Mouse (Mus musculus): Measurements from ENCODE around the gene Shroom3.

Shroom3 gene

DNA sequence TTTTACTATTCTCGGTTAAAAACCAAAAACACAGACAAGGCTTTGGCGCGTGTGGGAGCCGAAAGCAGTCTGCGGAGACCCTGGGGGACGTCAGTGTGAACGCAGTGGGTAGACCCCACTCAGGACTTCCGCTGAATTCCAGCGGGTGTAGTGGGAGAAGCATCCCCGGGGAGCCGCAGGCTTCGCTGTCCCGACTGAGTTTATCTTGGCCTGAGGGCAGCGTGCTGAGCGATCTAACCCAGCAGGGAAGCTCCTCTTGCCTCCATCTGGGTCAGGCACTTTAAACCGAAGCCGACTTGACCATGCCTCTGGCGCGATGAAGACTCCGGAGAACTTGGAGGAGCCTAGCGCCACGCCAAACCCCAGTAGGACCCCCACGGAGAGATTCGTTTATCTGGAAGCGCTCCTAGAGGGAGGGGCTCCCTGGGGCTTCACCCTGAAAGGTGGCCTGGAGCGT lies at the start of gene Shroom3:
Gene Shroom3 (plus strand): TSS at position 85 of the 457 bp plus-strand sequence.
- DNase-seq: peak; percentile 11 to 12

DNA sequence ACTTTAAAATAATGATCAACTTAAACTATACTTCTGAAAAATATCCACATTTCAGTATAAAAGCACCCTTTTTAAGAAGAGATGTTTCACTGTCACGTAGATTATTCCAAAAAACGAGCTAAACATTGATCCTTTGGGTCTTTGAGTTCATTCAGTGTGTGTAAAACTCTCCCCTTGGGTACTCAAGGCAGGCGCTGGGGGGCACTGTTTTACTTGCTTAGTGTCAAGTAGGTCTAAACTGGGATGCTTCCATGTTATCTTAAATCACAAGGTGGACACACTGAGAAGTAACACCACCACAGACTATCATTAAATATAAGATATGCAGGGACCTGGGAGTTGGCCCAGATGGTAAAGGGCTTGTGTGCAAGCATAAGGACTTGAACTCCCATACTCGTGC lies 49.7 kb upstream of the Shroom3 start:
- no peak for DNase-seq

DNA sequence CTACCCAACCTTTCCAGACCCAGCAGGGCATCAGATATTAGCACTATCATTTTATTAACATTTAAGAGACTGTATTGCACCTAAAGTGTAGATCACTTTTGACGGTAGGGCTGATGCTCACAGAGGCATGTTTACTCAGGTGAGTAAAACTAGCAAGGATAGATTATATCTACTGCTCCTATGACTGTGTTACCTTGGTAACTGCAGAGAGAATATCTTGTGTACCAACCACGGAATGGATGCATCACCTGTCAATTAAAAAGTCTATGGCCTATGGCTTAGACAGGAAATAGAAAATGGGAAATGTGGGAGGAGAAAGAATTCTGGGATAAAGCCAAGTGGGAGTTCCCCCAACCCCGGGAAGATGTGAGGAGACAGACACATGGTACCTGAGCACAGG lies 48.3 kb upstream of the Shroom3 start:
- DNase-seq: no peak

DNA sequence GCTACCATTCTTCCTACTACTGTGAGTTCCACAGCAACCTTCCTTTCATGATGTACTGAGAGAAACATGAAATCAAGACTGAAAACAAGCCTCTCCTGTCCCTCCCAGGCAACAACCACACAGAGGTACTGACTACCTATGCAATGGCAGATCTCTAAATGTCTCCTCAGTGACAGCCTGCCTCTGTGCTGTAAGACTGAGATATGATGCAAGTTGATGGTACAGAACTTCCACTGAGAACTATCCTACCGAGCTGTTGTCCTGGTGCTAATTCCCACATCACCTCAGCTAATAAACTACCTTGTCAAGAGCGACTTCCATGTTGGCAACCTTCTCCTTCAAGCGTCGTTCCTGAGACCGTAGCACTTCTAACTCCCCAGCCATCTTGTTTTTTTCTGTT lies 47.3 kb upstream of the Shroom3 start:
- no peak for DNase-seq

DNA sequence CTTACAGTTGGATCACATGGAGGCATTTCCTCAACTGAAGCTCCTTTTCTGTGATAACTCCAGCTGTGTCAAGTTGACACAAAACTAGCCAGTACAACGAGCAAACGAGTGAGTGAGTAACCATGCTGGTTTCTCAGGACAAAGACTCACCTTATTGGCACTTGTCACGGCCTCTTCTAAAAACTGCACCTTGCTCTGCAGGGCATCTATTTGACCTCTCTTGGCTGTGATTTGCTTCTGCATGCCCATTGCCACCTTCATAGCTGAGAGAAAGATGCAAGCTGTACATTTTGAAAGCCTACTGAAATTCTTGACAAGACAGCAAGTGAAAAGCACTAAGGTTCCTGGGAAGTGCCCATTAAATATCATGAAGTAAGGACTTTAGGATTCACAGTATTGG lies 42.4 kb upstream of the Shroom3 start:
- no peak for DNase-seq

DNA sequence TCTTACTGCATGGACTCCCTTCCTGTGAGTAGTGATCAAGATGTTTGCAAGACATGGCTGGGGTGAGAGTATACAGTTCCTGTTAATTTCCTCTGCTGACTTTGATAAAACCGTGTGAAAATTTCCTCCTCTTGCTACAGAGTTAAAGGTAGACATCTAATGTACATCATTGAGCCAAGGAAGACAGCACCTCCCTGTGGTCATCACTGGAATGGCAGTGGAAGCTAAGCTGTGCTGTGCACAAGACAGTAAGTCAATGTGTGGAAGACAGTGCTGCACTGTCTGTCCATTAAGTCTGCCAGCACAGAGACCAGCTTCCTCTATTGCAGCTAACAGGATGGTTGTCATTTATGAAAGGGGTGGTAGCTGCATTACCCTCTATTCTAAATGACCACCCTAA lies 27.0 kb upstream of the Shroom3 start:
- peak; percentile 62 to 66 for DNase-seq

DNA sequence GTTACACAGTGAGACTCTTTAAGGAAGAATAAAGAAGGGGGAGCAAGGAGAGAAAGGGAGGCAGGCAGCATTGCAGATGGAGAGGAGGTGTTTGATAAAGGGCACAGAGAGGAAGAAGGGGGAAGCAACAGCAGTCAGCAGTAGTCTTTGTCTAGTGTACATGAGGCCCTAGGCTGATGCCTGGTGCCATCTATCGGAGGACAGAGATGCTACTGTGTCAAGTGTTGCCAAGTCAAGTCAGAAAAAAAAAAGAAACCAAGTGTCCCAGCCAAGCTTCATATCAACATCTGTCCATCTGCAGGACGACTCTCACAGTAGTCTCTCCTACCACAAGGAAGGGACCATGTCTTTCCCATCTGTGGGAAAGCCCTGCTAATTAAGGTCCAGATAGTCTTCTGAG lies 18.9 kb upstream of the Shroom3 start:
- no peak for DNase-seq

DNA sequence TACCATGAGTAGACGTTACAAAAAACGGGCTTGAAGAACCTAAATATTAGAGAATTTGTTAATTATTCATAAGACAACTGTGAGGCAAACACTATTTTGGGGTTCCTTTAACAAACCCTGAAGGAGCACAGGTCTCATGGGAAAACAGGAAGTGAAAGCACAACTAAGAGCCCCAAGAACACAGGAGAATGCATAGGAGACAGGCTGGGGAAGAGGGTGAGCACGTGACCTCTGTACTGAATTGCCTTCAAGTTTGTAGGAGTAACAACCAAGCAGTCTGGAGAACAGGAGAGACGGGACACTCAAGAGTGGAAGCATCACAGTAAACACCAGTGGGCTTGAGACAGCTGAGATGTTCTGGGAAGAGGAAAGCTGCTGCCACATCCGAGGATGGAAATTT lies 16.4 kb upstream of the Shroom3 start:
- no peak for DNase-seq

DNA sequence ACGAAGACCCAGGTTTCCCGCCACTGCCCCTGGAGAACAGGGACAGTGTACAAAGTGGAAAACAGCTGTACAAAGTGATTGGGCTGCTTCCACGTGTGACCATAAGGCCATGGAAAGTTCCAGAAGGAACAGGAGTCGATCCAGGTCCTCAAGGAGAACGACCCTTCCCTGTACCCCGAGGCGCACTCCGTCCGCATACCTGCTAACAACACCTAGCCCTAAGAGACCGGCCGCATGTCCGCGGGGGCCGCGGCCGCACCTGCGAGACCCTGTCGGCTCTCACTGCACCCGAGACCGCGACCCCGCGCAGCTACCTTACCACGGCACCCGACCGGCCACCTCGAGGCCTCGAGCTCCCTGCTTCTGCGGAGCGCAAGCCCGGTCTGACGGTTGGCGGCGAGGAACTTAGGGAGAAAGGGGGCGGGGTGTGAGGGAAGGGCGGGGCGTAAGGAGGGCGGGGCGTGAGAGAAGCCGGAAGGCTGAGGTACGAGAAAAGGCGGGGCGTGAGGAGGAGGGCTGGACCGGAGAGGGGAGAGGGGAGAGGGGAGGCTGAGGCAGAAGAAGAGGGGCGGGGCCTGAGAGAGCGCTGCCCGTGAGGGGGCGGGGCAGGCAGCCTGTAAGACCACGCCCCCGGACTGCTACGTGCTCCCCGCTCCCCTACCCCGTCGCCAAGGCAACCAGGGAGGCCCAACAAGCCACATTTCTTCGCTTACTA lies 8.2 kb upstream of the Shroom3 start, which contains the start of gene Ccdc158:
Gene Ccdc158 (minus strand): TSS at position 413 of the 715 bp plus-strand sequence.
- DNase-seq: peak in 1 of 2 experiments; percentile 35

DNA sequence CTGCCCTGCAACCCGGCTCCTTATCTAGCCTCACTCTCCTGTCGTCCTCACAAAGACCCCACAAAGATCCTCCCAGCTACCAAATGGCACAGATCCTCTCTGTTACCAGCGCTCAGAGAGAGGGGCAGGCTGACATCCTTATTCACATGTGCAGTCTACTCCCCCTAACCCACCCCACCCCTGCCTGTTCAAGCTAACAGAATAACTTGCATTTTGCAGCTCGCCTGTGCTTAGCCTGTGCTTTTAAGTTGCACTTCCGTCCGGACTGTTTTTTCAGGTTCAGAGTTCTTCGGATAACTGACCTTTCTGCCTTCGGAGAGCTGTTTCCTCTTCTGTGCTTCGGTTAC lies 7.7 kb upstream of the Shroom3 start:
- no peak for DNase-seq

DNA sequence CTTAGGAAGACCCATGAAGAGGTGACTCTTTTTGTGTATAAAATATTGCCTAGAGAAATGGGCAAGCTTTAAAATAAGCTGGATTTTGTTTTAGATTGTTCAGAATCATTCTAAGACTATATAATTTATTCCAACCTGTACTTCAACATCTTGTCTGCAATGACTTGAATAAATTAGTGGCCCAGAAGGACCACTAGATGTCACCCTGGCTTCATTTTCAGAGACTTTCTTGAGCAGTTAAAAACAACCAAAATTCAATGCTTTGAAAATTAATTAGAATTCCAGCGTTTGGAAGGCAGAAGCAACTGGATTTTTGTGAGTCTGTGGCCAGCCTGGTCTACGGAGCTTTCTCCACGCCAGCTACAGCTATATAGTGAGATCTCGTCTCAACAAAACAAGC lies 3.8 kb upstream of the Shroom3 start:
- peak in 1 of 2 experiments; percentile 41 for DNase-seq

DNA sequence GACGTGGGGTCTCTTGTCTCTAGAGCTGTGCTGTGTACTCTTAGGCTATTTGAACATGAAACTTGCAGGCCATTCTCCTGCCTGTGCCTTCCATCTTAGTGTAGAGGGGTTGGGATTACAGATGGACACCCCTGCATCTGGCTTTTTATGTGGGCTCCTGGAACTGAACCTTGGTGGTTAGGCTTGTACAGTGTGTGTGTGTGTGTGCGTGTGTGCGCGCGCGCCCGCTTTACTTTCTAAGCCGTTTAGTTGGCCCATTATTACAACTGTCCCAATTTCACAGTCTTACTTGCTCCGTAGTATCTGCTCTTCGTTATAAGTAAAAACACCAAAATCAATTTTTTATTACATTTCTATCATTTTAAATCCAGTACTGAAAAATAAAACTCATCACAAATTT lies 1.4 kb upstream of the Shroom3 start:
- DNase-seq: no peak

DNA sequence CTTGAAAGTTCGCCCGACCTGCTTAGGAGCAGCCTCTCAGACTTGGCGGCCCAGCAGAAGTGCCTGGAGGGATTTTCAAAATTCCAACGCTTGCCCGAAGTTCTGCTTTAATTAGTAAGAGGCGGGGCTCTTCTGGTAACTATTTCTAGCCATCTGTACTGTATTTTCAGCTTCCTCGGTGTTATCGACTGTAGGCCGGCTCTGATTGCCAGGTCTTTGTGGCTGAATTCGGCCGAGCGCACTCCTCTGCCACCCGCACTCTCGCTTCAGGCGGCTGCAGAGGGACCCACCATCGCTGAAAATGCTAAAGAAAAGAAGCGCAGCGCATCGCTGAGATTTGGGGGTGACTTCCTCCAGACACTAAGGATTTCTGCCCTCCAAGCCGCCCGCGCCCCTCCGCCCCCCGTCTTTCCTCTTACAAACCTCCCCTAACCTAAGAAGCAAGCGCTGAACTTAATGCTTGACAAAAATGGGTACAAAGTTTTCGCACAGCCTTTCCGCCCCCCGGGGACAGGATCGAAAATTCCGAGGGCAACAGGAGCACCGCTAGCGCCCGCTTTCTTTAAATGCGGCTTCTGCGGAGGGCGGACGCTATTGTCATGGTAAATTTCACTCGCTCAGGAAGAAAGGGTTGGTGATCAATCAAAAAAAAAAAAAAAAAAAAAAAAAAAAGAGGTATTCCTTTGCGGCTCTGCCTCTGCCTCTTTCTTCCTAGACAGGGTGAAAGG lies 450 bp upstream of the Shroom3 start:
- DNase-seq: peak in 1 of 2 experiments; percentile 10

DNA sequence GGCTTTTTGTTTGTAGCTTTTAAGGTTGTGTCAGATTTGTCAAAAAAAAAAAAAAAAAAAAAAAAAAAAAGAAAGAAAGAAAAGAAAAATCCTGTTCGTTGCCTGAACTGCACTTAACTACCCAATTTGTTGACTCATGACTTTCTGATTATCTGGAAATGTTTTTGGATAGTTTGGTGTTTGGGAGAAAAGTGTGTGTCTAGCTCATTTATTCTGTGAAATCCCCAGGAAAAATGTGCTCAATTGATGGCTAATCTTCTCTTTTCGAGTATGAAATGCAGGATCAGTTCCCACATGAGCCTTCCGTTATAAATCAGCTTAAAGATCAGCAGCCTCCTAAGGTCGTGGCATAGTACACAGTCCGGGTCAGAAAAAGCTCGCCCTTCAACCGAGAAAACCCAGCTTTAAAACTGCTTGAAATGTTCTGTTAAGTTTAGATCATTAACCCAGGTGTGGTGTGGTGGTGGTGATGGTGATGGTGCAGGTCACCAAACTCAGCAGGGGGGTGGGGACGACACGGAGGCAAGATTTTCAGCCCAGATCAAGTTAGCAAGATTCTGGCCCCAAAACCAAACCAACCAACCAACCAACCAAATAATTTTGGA lies 738 bp downstream of the Shroom3 start:
- no peak for DNase-seq

DNA sequence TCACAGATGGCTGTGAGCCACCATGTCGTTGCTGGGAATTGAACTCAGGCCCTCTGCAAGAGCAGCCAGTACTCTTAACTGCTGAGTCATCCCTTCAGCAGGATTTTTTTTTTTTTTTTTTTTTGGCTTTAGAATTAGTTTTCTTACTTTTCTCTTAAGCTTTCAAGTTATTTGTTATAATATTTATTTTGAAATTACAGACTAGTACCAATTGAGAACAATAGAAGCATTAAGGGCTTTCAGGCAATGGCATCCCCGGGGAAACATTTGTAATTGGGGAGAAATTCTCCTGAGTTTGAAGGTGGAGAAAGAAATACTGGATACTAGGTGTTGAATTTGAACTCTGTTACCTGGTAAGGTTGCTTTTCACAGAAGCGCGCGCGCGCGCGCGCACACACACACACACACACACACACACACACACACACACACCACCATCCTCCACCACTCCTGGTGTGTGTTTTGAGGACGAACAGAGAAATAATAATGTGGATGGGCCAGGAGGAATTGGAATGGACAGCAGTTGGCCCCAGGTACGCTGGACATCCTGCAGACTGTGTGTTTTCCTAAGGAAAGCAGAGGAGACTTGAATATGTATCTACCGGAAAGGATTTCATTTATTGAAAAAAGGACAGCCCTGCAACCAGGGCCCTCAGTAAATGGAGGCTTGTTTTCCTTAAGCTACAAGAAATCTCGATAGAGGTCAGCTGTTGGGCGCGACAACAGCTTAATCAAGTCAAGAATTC lies 1.7 kb downstream of the Shroom3 start:
- no peak for DNase-seq

DNA sequence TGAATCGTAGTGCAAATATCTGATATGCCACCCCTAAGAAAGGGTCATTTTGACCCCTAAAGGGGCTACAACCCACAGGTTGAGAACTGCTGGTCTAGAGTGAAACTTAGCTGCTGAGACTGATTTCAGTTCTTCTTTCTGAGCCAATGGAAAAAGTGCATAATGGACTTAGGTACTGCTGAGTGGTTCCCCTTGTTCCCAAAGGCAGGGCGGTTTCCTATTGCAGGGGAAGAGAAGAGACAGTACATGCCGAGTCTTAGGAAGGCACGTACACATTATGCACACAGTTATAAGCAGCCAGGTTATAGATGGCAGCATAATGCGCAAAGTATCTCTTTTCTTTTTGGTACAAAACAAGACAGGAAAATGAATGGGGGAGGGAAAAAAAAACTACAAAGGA lies 4.9 kb downstream of the Shroom3 start:
- no peak for DNase-seq

DNA sequence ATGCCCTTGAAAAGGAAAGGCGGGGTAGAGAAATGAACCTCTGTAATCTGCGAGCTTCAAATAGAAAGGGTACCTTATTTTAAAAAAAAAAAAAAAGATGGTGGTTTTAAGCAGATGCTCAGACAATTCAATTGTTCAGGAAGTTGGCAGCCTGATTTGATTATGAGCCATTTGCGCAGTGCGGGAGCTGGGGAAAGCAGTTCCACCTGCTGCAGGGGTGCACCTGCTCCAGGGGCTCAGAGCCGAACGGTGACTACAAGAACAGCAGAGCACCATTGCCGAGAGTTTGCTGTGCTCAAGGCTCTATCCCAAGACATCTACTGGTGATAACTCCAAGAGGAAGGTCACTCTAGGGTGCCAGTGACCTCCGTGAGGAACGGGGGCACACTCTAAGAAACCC lies 5.3 kb downstream of the Shroom3 start:
- no peak for DNase-seq

DNA sequence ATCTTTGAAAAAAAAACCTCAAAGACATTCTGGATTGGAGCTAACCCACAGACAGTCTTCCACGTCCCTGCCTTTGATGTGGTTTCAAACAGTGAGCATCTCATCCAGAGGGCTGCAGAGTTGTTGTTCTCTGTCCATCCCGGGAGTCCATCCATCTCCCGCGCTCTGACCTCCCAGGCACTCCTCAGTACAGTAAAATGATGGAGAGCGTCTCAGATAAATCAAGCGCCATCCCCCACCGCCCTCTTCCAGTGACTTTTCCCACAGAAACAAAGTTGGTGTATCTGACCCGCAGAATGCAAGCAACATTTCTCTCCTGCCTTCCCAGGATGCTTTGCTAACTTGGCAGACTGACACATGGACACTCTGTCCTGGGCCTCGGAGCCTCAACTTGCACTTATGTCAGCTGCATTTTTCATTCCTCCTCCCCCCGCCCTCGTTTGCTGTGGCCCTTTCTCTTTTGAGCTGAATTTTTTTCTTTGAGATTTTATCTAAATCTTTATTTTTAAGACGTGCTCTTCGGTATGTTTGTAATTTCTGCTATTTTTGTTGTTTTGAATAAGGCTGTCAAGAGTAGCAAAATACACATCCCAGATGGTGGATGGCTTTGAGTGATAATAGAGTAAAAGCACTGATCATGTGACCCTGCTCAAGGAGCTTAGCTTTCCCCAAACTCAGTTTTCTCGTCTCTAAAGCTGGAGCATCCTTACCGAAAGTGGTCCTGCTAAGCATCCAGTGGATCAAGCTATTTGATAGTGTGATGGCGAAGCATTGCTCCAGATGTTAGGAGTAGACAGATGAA lies 9.2 kb downstream of the Shroom3 start:
- DNase-seq: no peak

DNA sequence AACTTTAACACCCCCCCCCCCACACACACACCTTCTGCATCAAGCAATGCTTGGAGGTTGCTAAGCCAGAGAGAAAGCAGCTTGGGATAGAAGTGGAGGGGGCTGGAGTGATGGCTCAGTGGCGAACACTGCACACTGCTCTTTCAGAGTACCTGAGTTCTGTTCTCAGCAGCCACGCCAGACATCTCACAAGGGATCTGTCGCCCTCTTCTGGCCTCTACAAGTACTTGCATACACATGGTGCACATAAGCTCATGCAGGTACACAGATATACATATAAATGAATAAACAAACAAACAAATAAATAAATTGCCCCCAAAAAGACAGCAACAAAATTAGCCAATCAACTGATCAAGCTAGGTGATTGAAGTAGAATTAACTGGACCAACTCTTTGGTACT lies 10.5 kb downstream of the Shroom3 start:
- DNase-seq: no peak

DNA sequence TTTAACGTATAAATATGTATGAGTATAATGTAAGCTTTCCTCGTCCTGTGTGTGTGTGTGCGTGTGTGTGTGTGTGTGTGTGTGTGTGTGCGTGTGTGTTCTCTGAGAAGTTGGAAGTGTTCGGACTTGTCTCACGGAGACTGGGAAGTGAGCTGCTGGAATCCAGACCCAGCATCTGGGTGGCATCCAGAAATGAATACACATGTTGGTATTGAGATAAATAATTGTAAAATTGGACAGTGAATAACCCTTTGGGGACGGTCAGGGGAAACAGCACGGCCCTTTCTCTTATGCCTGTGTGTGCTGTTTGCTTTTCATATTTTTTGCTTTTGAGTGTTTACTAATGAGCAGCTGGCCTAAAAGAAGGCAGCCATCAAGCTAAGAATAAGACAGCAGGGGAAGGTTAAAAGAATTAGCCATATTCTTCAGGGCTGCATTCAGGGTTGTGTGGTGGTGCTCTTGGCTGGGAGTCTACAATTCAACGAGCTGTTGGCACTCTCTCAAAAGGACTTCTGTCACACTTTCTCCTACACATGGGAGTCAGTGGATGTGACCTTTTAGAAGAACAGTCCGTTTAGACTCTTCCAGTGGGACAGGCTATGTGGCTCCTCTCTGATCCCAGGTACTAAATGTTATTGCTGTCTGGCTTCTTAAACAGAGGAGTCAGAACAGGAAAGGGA lies 11.2 kb downstream of the Shroom3 start:
- DNase-seq: no peak

DNA sequence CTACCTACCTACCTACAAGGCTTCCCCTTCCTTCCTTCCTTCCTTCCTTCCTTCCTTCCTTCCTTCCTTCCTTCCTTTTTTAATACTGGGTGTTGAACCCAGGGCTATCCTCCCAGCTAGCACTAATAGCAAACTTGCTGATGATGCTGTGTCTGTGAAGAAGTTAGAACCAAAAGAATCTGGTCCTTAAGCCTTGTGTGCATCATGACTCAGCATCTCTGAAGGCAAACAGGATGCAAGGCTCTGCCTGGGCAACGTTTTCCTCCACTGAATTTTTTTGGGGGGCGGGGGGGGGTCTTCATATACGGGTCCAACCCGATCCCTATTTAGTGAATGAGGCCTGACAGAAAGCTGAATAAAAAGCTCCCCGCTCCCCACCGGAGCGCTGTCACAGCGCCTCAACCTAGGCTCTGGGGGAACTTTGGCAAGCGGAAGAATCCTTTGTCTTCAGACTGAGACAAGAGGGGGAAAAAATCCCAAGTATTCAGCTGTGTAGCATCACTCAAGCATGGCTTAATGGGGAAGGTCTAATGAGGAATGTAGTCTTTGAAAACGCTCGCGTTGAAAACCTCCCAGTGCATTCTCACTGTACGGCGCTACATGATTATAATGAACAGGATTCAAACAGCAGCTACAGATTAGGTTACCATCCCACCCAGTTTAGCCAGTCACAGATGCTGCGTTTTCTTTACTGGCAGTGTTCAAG lies 15.0 kb downstream of the Shroom3 start:
- no peak for DNase-seq
